Mouse (Mus musculus): ENCODE measurements at regions not wholly inside any gene's neighbourhood (a gene's known extent, or its start where the extent isn't known, plus 50 kb on each side); places are given as distances from the start of the nearest gene placed in this dataset.

- Histone ChIP-seq H3K36me3 (ENCODE audit: control insufficient read depth in 1 of 2, insufficient read depth in 2 of 2, low read length in 2 of 2) (no peaks in the 10 kb centered on the region), H3K79me2 (ENCODE audit: control insufficient read depth, insufficient read depth, low read length, poor library complexity) (no peaks in the 10 kb centered on the region), H3K27ac (ENCODE audit: control insufficient read depth, low read depth, low read length) (no peak overlapping the region), H3K9ac (ENCODE audit: control insufficient read depth, low read depth, low read length, poor library complexity, severe bottlenecking) (no peak overlapping the region), H3K4me3 (ENCODE audit: control insufficient read depth in 1 of 2, insufficient read depth in 1 of 2, low read depth in 2 of 2, low read length in 2 of 2) (no peak overlapping the region), H3K27me3 (ENCODE audit: control insufficient read depth in 1 of 2, insufficient read depth in 2 of 2, low read length in 2 of 2) (no peaks in the 10 kb centered on the region), H3K4me1 (ENCODE audit: control insufficient read depth in 1 of 2, insufficient read depth in 2 of 2, low read length in 2 of 2) (no peaks in the 10 kb centered on the region), H3K9me3 (replicated peaks; ENCODE audit: insufficient read depth, low read length) (no peaks in the 10 kb centered on the region)
- no peak for DNase-seq (ENCODE audit: low read depth, low spot score)
- TF ChIP-seq GATA1 (IDR thresholded peaks at IDR 0.05; ENCODE audit: low read depth, low read length): no peak
- no peak for TF ChIP-seq RAD21 (IDR thresholded peaks at IDR 0.05; ENCODE audit: low read depth, low read length)
- no peak for TF ChIP-seq POLR2AphosphoS2 (IDR thresholded peaks at IDR 0.05; ENCODE audit: low read length)
- no peak for TF ChIP-seq KAT2A (conservative IDR thresholded peaks at IDR 0.05; ENCODE audit: low read depth, low read length)
- no peak for TF ChIP-seq ELF1 (IDR thresholded peaks at IDR 0.05; ENCODE audit: low read depth, low read length)
- TF ChIP-seq SIN3A (IDR thresholded peaks at IDR 0.05; ENCODE audit: low read length): no peak
- TF ChIP-seq TBP (IDR thresholded peaks at IDR 0.05; ENCODE audit: low read depth, low read length): no peak
- no peak for TF ChIP-seq MEF2A (IDR thresholded peaks at IDR 0.05; ENCODE audit: extremely low read depth, insufficient replicate concordance, low read depth, low read length, poor library complexity, severe bottlenecking)
- no peak for TF ChIP-seq GABPA (IDR thresholded peaks at IDR 0.05; ENCODE audit: low read depth, low read length)
- TF ChIP-seq ZNF384 (IDR thresholded peaks at IDR 0.05; ENCODE audit: low read depth, low read length): no peak
- TF ChIP-seq USF2 (IDR thresholded peaks at IDR 0.05; ENCODE audit: borderline replicate concordance in 1 of 2, insufficient read depth in 1 of 2, low read depth in 1 of 2, low read length in 2 of 2): no peak
- no peak for TF ChIP-seq USF1 (IDR thresholded peaks at IDR 0.05; ENCODE audit: low read depth, low read length)
- TF ChIP-seq RCOR1 (IDR thresholded peaks at IDR 0.05; ENCODE audit: low read depth, low read length): no peak
- TF ChIP-seq MXI1 (IDR thresholded peaks at IDR 0.05; ENCODE audit: low read depth, low read length): no peak
- no peak for TF ChIP-seq UBTF (IDR thresholded peaks at IDR 0.05; ENCODE audit: borderline replicate concordance, insufficient read depth, low read depth, low read length)
- no peak for TF ChIP-seq MYB (IDR thresholded peaks at IDR 0.05; ENCODE audit: low read depth, low read length)
These were observed 574.1 kb upstream of the Sox11 start for GRCm38 (mm10) chr12:27916401-27916920.

GRCm38 (mm10) chr12:27909417-27910100 is 567.2 kb upstream of the Sox11 start:
- Histone ChIP-seq H3K9me3 (replicated peaks; ENCODE audit: insufficient read depth, low read length) (no peaks in the 10 kb centered on the region), H3K36me3 (ENCODE audit: control insufficient read depth in 1 of 2, insufficient read depth in 2 of 2, low read length in 2 of 2) (no peaks in the 10 kb centered on the region), H3K4me1 (ENCODE audit: control insufficient read depth in 1 of 2, insufficient read depth in 2 of 2, low read length in 2 of 2) (no peaks in the 10 kb centered on the region), H3K4me3 (ENCODE audit: control insufficient read depth in 1 of 2, insufficient read depth in 1 of 2, low read depth in 2 of 2, low read length in 2 of 2) (no peak overlapping the region), H3K79me2 (ENCODE audit: control insufficient read depth, insufficient read depth, low read length, poor library complexity) (no peaks in the 10 kb centered on the region), H3K27me3 (ENCODE audit: control insufficient read depth in 1 of 2, insufficient read depth in 2 of 2, low read length in 2 of 2) (no peaks in the 10 kb centered on the region), H3K27ac (ENCODE audit: control insufficient read depth, low read depth, low read length) (no peak overlapping the region), H3K9ac (ENCODE audit: control insufficient read depth, low read depth, low read length, poor library complexity, severe bottlenecking) (no peak overlapping the region)
- DNase-seq (ENCODE audit: low read depth, low spot score): no peak
- TF ChIP-seq ZC3H11A (IDR thresholded peaks at IDR 0.05; ENCODE audit: low read depth, low read length) (no peak), NRF1 (IDR thresholded peaks at IDR 0.05; ENCODE audit: insufficient read depth, low read depth, low read length, poor library complexity, severe bottlenecking) (no peak), MAZ (IDR thresholded peaks at IDR 0.05; ENCODE audit: low read depth, low read length) (no peak), NELFE (IDR thresholded peaks at IDR 0.05; ENCODE audit: low read depth, low read length) (no peak), TAL1 (IDR thresholded peaks at IDR 0.05; ENCODE audit: low read length) (no peak), POLR2AphosphoS5 (IDR thresholded peaks at IDR 0.05; ENCODE audit: borderline replicate concordance, low read depth, low read length) (no peak), CHD1 (IDR thresholded peaks at IDR 0.05; ENCODE audit: low read depth, low read length) (no peak), SIN3A (IDR thresholded peaks at IDR 0.05; ENCODE audit: low read length) (no peak), E2F4 (IDR thresholded peaks at IDR 0.05; ENCODE audit: borderline replicate concordance, low read depth, low read length) (no peak), ZMIZ1 (IDR thresholded peaks at IDR 0.05; ENCODE audit: low read depth, low read length) (no peak), RAD21 (IDR thresholded peaks at IDR 0.05; ENCODE audit: low read depth, low read length) (no peak), ELF1 (IDR thresholded peaks at IDR 0.05; ENCODE audit: low read depth, low read length) (no peak), MAFK (IDR thresholded peaks at IDR 0.05; ENCODE audit: borderline replicate concordance, low read depth, low read length) (no peak), SMC3 (IDR thresholded peaks at IDR 0.05; ENCODE audit: low read depth, low read length) (no peak), BHLHE40 (IDR thresholded peaks at IDR 0.05; ENCODE audit: borderline replicate concordance, low read depth, low read length) (no peak)

Data from MEL (cell line).